Mouse (Mus musculus) midbrain, postnatal 0 days (tissue): Measurements from ENCODE around the gene Nebl. TPM values are rescaled to one million over a fixed set of nuclear protein-coding genes. Genes with fewer than 3 reads are reported as not detected.

ENCODE experiments used
- ATAC-seq: fragments of 200-750 bp; cut with Nextera tagmentation; 2 replicates; pipeline ENCODE4 v1.8.0; 2017; ENCODE audit warnings: moderate number of reproducible peaks, mild to moderate bottlenecking, moderate TSS enrichment, moderate library complexity; ENCODE audit not compliant: low FRiP score
- DNase-seq: peaks from one replicate; pipeline ENCODE4 v3.0.0-alpha.2; 2015; ENCODE audit warnings: low spot score
- H3K27ac ChIP-seq: fragments of 300-500 bp; sonication (generic); 2 replicates; pipeline ENCODE4 v1.5.1; 2014; ENCODE audit warnings: low read depth, mild to moderate bottlenecking, low read length, mixed read lengths
- H3K27me3 ChIP-seq: fragments of 300-500 bp; sonication (generic); 2 replicates; pipeline ENCODE4 v1.6.1; 2014; ENCODE audit warnings: low read length, control low read depth, mixed read lengths; ENCODE audit not compliant: insufficient read depth
- H3K36me3 ChIP-seq: fragments of 300-500 bp; sonication (generic); 2 replicates; pipeline ENCODE4 v1.6.1; 2014; ENCODE audit warnings: low read length, control low read depth, mixed read lengths; ENCODE audit not compliant: insufficient read depth
- H3K4me1 ChIP-seq: fragments of 300-500 bp; sonication (generic); 2 replicates; pipeline ENCODE4 v1.6.1; 2014; ENCODE audit warnings: mild to moderate bottlenecking, control low read depth, antibody characterized with exemption, low read length, mixed read lengths; ENCODE audit not compliant: insufficient read depth
- H3K4me2 ChIP-seq: fragments of 300-500 bp; sonication (generic); 2 replicates; pipeline ENCODE4 v1.6.1; 2014; ENCODE audit warnings: low read depth, mild to moderate bottlenecking, low read length, mixed read lengths; ENCODE audit not compliant: poor library complexity, severe bottlenecking
- H3K4me3 ChIP-seq: fragments of 300-500 bp; sonication (generic); 2 replicates; pipeline ENCODE4 v1.5.1; 2014; ENCODE audit warnings: low read depth, mild to moderate bottlenecking, low read length, moderate library complexity
- H3K9ac ChIP-seq: fragments of 300-500 bp; sonication (generic); replicated peaks from 2 replicates; pipeline ENCODE4 v1.6.1; 2014; ENCODE audit warnings: mild to moderate bottlenecking, low read length, moderate library complexity, mixed read lengths; ENCODE audit not compliant: poor library complexity, severe bottlenecking
- H3K9me3 ChIP-seq: fragments of 300-500 bp; sonication (generic); 2 replicates; pipeline ENCODE4 v1.6.1; 2016; ENCODE audit warnings: low read length, control low read depth
- CTCF ChIP-seq: IDR thresholded peaks from 2 replicates; pipeline ENCODE4 v1.5.1; 2016; ENCODE audit warnings: antibody characterized with exemption, mild to moderate bottlenecking
- WGBS: fragments of 180-500 bp; shearing (Covaris S2); extraction: QIAGEN DNeasy Blood & Tissue Kit; methylation state at CpG from one replicate; pipeline ENCODE4 v1.1.7; 2014; 5-methylcytosine and 5-hydroxymethylcytosine counted together
- polyA plus RNA-seq: library from polyadenylated mRNA; unstranded; fragments of >200 nt; fragmentation: Nextera tagmentation; extraction: Ambion mirVana; gene quantifications from 2 replicates; pipeline ENCODE4 v1.2.1, GENCODE M21; 2015
- total RNA-seq: library from RNA; depleted of rRNA; stranded (reverse); fragments of >200 nt; gene quantifications from 2 replicates; pipeline ENCODE4 v1.2.3, GENCODE M21; 2014; rRNA removed

Nebl gene
- total RNA-seq (24.0 and 25.1 TPM in 2 replicates), polyA plus RNA-seq (8.4 and 11.7 TPM in 2 replicates)

DNA sequence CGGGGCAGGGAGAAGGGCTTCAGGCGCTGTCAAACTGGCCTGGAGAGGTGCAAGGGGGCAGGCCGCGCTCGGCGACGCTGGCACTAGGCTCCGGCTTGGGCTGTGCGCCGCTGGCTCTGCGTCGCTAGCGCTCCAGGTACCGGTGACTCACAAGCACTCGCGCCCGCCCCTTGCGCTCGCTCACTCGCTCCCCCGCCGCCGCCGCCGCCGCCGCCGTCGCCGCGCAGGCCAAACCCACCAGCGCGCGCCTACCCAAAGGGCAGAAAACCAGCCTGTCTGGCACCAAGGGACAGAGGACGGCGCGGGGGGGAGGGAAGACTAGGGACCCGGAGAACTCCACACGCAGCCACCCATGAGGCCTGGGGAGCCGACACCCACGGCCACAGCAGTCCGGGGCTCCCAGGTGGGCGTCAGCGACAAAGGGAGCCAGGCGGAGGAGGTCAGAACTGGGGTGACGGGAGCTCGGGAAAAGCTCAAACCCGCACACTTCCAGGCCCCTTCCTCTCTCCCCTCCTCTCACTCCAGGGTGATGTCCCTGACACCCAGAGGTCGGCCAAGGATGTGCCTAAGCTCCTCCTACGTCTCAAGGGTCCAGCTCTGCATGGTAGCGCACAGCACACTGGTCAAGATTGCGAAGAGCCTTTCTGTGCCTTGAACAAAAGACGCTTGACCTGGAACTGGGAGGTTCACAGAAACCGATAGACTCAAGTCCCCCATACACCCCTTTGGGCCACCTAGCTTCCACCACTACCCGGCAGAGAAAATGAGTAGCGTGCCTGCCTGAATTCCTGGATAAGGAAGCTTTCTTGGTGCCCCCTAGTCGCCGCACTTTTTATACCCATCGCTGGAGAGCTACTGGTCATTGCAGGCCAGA is at the start of gene Nebl:
Gene Nebl, minus strand, starts transcription at position 508 of the 874 bp plus-strand sequence.
- Histone ChIP-seq H3K9ac (peak within 1 kb of the TSS; percentile 70), H3K9me3 (no peaks in the 10 kb centered on the region), H3K4me1 (no peaks in the 10 kb centered on the region), H3K27ac (peak within 1 kb of the TSS; percentile 77), H3K27me3 (0 out of 2 replicates have a peak, but pooled peaks cover 4% of the 10 kb centered on the region), H3K36me3 (no peaks in the 10 kb centered on the region; the same call in 1 of the 2 replicates), H3K4me3 (peak within 1 kb of the TSS; percentile 82), H3K4me2 (peak within 1 kb of the TSS; percentile 94)
- peak; percentile 81 for DNase-seq
- TF ChIP-seq CTCF = peak; percentile 62
- 1% methylated on average over 45 of the region's 59 CpGs for WGBS
- ATAC-seq = peak; percentile 85

DNA sequence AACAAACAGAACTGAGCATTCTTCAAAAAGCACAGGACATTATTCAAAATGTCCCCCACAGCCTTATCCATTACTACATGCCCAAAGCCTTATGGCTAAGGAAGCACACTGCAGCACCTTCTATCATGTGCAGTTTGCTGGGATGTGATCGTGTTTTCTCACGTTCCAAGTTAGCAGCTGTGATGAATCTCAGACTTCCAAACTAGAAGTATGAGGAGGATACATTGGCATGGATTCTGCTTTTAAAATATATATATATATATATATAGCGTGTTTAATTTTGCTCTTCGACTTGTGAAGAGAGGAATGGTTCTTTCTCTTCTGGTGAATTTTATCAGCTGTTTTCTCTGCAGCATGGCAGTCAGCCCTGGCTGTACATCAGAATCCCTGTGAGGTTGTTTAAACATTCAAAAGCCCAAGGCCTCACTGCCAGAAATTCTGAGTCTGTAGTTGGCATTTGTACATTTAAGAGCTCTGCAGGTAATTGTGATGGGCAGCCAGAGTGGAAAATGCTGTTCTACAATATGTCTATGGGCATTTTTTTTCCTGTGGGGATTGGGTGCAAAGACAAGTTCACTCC is 39.1 kb upstream of the Nebl start:
- WGBS = 84% methylated on average over 4 of the region's 4 CpGs
- H3K9ac ChIP-seq = no peak overlapping the region
- ATAC-seq = no peak
- DNase-seq = no peak
- H3K27ac ChIP-seq = no peak overlapping the region
- no peak for TF ChIP-seq CTCF
- H3K4me2 ChIP-seq = no peak overlapping the region
- no peaks in the 10 kb centered on the region for H3K36me3 ChIP-seq
- H3K27me3 ChIP-seq = no peaks in the 10 kb centered on the region
- H3K4me3 ChIP-seq = no peak overlapping the region
- H3K9me3 ChIP-seq = no peaks in the 10 kb centered on the region
- no peaks in the 10 kb centered on the region for H3K4me1 ChIP-seq

DNA sequence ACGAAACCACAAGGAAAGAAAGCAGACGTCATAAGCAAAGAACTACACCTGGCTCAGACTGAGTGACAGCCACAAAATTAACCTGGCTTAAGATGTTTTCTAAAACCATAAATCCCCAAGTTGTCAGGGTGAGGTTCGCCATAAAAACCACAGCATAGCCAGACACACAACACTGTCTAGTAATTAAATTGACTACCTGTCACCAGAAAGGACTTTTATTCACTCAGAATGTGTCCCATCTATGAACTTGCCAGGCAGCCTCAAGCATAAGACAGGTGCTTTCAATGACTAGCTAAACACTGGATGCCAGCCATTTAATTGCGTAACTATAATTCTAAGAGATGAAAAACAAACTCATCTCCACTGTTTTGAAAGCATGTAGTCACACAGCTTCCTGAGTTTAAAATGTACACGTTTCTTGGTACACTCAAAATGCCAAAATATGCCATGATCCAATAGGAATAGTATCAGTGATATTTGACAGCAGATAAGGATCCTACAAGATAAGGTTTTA is 38.0 kb upstream of the Nebl start:
- Histone ChIP-seq H3K36me3 (no peaks in the 10 kb centered on the region), H3K9me3 (no peaks in the 10 kb centered on the region), H3K4me3 (no peak overlapping the region), H3K27ac (no peak overlapping the region), H3K27me3 (no peaks in the 10 kb centered on the region), H3K4me1 (no peaks in the 10 kb centered on the region), H3K9ac (no peak overlapping the region), H3K4me2 (no peak overlapping the region)
- no peak for DNase-seq
- TF ChIP-seq CTCF = no peak
- ATAC-seq = no peak
- WGBS = 81% methylated on average over 5 of the region's 5 CpGs

- H3K4me2 ChIP-seq = no peak overlapping the region
- no peak for ATAC-seq
- 47% methylated on average over 4 of the region's 4 CpGs for WGBS
These were observed 25.0 kb upstream of the Nebl start for GRCm38 (mm10) chr2:17756271-17756670.

DNA sequence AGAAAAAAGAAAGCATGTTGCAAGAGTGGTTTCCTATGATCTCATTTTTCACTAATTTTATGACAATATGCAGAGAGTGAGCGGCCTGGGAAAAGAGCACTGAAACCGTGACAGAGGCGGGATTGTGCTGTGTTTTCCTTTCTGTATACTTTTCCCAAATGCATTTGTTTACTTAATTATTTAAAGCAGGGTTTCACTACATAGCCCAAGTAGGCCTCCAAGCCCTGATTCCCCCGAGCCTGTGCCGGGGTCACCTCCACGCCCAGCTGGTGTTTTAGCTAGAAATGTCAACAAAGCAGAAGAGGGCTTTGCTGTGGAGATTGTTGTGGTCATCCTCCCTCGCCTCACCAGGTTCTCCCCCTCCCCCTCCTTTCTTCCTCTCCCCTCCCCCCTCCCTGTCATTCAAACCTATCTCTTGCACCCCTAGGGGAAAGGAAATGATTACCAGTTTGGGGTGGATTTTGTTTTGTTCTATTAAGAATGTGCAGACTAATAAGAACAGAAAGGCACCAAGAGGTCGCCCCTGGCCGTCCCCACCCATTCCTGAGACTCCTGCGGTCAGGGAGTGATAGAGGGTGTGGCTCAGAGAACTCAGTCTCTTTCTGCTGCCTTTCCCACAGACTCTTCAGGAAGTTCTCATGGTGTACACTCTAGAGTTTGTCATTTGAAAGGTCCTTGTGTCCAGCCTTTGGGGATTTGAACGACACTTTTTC is 10.9 kb upstream of the Nebl start:
- Histone ChIP-seq H3K27ac (no peak overlapping the region), H3K9ac (no peak overlapping the region), H3K36me3 (no peaks in the 10 kb centered on the region), H3K4me2 (peak overlapping the region; percentile 60), H3K4me1 (no peaks in the 10 kb centered on the region), H3K9me3 (no peaks in the 10 kb centered on the region), H3K4me3 (peak overlapping the region; percentile 33), H3K27me3 (no peaks in the 10 kb centered on the region; the same call in 1 of the 2 replicates)
- ATAC-seq (no peak), DNase-seq (no peak)
- WGBS = 12% methylated on average over 11 of the region's 11 CpGs
- no peak for TF ChIP-seq CTCF

More at GRCm38 (mm10) chr2:17756271-17756670, 25.0 kb upstream of the Nebl start:
- no peak for DNase-seq
- Histone ChIP-seq H3K27ac (no peak overlapping the region), H3K4me1 (no peaks in the 10 kb centered on the region), H3K4me3 (no peak overlapping the region), H3K9ac (no peak overlapping the region), H3K36me3 (no peaks in the 10 kb centered on the region), H3K9me3 (no peaks in the 10 kb centered on the region), H3K27me3 (no peaks in the 10 kb centered on the region)
- no peak for TF ChIP-seq CTCF
